Mouse (Mus musculus): ENCODE results near the gene Cd72.

The Cd72 gene

GRCm38 (mm10) chr4:43402212-43402611 is 52.2 kb downstream of the Cd72 start:
- no peak for DNase-seq (ENCODE audit: low read depth, low spot score)

GRCm38 (mm10) chr4:43401486-43401885 is 52.9 kb downstream of the Cd72 start:
- DNase-seq (ENCODE audit: low read depth, low spot score): no peak

GRCm38 (mm10) chr4:43400976-43401375 is 53.5 kb downstream of the Cd72 start:
- DNase-seq (ENCODE audit: low read depth, low spot score): peak; percentile 61

- no peak for DNase-seq (ENCODE audit: low read depth, low spot score)
Measured at GRCm38 (mm10) chr4:43399391-43400131, 54.9 kb downstream of the Cd72 start.

GRCm38 (mm10) chr4:43398829-43399331 is 55.5 kb downstream of the Cd72 start:
- DNase-seq (ENCODE audit: low read depth, low spot score): peak; percentile 8

GRCm38 (mm10) chr4:43398014-43398413 is 56.4 kb downstream of the Cd72 start:
- peak; percentile 9 for DNase-seq (ENCODE audit: low read depth, low spot score)
